Comparison of ENCODE assay signal across 17 mouse cellular contexts in the genomic region with DNA sequence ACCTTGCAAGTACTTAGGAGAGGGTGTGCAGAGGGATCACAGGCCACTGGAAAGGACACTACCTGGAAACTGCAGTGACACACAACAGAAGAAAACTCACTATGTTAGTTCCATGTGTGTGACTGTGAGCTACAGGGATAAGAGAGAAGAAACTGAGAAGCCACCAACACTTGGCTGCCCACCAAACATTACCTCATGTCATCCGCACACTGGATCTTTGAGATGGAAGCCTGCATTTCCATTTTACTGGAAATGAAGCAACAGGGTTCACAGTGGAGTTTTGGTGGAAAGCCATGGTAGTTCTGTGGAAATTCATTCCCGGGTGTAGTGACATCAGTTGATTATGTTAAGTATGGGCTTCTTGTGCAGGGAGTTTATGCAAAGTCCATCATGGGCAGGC. TPM values are rescaled to one million over a fixed set of nuclear protein-coding genes. Genes with fewer than 3 reads are reported as not detected.
DNase-seq lines count a peak whose midpoint lies in the region; ATAC-seq and TF ChIP-seq lines count a peak whose summit lies in the region.
"Had no signal": no experiment of that assay in that cellular context is flagged by ENCODE, and none has a peak within 500 bp of the region (broad histone marks: within the 10 kb centered on the region; RNA-seq: fewer than 3 reads in every experiment).

No protein-coding gene starts in this region.

- WGBS in lung, embryonic 14.5 days = 64% methylated on average over 2 of the region's 2 CpGs
- 51% methylated on average over 2 of the region's 2 CpGs for WGBS in lung, adult 2 months

- ATAC-seq in lung, embryonic 14.5 days (ENCODE audit: insufficient read depth) = no peak
- ATAC-seq: activated CD4-positive, CD25-positive, alpha-beta regulatory T cell, adult 4 months; forebrain, embryonic 16.5 days; intestine, embryonic 16.5 days had no signal

- no peak overlapping the region for H3K9ac ChIP-seq in lung, embryonic 14.5 days

- no peaks in the 10 kb centered on the region for H3K27me3 ChIP-seq in lung, embryonic 14.5 days (ENCODE audit: insufficient read depth, low read length)

- no peak for TF ChIP-seq POLR2A in lung, adult 2 months (IDR thresholded peaks at IDR 0.05; ENCODE audit: borderline replicate concordance, extremely low read depth, low read depth, low read length)

- no peaks in the 10 kb centered on the region for H3K4me1 ChIP-seq in lung, embryonic 14.5 days (ENCODE audit: insufficient read depth)
- H3K4me1 ChIP-seq in lung, adult 2 months (ENCODE audit: control insufficient read depth, insufficient read depth, low read length) = no peaks in the 10 kb centered on the region
- H3K4me1 ChIP-seq: hindbrain, embryonic 10.5 days had no signal

- no peak for TF ChIP-seq CTCF in lung, embryonic 14.5 days (IDR thresholded peaks at IDR 0.05; ENCODE audit: low read depth)
- no peak for TF ChIP-seq CTCF in lung, adult 2 months (IDR thresholded peaks at IDR 0.05; ENCODE audit: insufficient read depth, low read length)

- DNase-seq in adrenal gland, postnatal 14 days = peak; percentile 13
- DNase-seq in adrenal gland, postnatal 25 days = no peak
- peak; percentile 45 for DNase-seq in lung, embryonic 14.5 days
- no peak for DNase-seq in lung, adult 2 months
- DNase-seq in heart, adult 9 months (ENCODE audit: low spot score in 2 of 2) = peak; percentile 16 to 47
- peak; percentile 77 for DNase-seq in heart, postnatal 4 days
- no peak for DNase-seq in left cerebral cortex, postnatal 36 days (ENCODE audit: low spot score in 2 of 2)
- no peak for DNase-seq in thymus, postnatal 25 days
- DNase-seq: kidney, postnatal 25 days; right cerebral cortex, postnatal 4 days; thymus, postnatal 36 days had no signal

- no peak overlapping the region for H3K27ac ChIP-seq in lung, embryonic 14.5 days (ENCODE audit: low read depth)
- H3K27ac ChIP-seq: hindbrain, embryonic 10.5 days; left cerebral cortex, adult 2 months had no signal

- no peaks in the 10 kb centered on the region for H3K9me3 ChIP-seq in lung, embryonic 14.5 days (ENCODE audit: low read depth, low read length)
- H3K9me3 ChIP-seq: hindbrain, embryonic 10.5 days had no signal

- H3K4me2 ChIP-seq in lung, embryonic 14.5 days = no peak overlapping the region
- H3K4me2 ChIP-seq: liver, embryonic 11.5 days had no signal

- no peak overlapping the region for H3K4me3 ChIP-seq in lung, embryonic 14.5 days (ENCODE audit: low read depth, low read length)
- H3K4me3 ChIP-seq in lung, adult 2 months (replicated peaks; ENCODE audit: extremely low read depth, low read depth, low read length) = no peak overlapping the region
- H3K4me3 ChIP-seq: hindbrain, embryonic 10.5 days; left cerebral cortex, adult 2 months had no signal

- intact Hi-C loops in left cerebral cortex, postnatal 36 days (cut with DNase I) = no loop called here

- no peaks in the 10 kb centered on the region for H3K36me3 ChIP-seq in lung, embryonic 14.5 days (ENCODE audit: insufficient read depth)
- H3K36me3 ChIP-seq: hindbrain, embryonic 10.5 days had no signal

RNA-seq across cellular contexts. Expression of gene Lmo4, which starts 43.8 kb away (rescaled TPM):
- total RNA-seq in adrenal gland, postnatal 14 days (2021) = 67.1 and 69.0 TPM in 2 replicates
- 92.8 and 97.9 TPM in 2 replicates for total RNA-seq in adrenal gland, postnatal 25 days (2021)
- 48.1 and 49.8 TPM in 2 replicates for polyA plus RNA-seq in lung, embryonic 14.5 days (2014; fragmentation: Nextera tagmentation; extraction: Ambion mirVana)
- 68.5 and 71.7 TPM in 2 replicates for polyA plus RNA-seq in lung, adult 2 months (2012; rRNA removed)
- 10 to 100 TPM; 46.8 to 51.0 TPM for total RNA-seq in heart, postnatal 4 days (2021)
- 100 to 1,000 TPM; 301 to 330 TPM for total RNA-seq in left cerebral cortex, postnatal 36 days (2021)

Comparison
In these comparisons a context has a peak if more than half of its experiments do, and no peak if none do; other contexts are left out.
1. DNase-seq: peak in adrenal gland, postnatal 14 days (single experiment), lung, embryonic 14.5 days (single experiment), heart, adult 9 months (2 of 2) and heart, postnatal 4 days (single experiment); none in adrenal gland, postnatal 25 days (single experiment), lung, adult 2 months (single experiment), left cerebral cortex, postnatal 36 days (0 of 2) and thymus, postnatal 25 days (single experiment).